Mouse (Mus musculus): ENCODE data around the gene Npas2.

DNA sequence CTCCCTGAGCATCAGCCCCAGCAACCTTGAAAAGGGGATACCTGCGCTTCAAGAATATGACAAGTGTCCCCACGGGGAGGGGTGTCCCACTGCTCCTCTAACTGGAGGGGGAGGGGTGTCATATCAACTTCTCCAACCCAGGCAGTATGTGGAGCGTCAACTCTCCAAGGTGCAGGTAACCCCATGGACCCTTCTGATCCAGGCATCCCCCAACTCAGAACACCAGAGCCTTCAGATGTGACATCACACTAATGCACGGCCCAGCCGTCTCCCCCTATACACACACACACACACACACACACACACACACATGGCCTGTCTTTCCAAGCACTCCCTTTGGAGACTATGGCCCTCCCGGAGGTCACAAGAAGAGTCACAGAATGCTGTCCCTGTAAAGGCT is 198.1 kb downstream of the Npas2 start:
- no peak for TF ChIP-seq CTCF (IDR thresholded peaks at IDR 0.05; ENCODE audit: low read depth)
- TF ChIP-seq EP300 (IDR thresholded peaks at IDR 0.05; ENCODE audit: low read depth), result no peak

Measured in heart, postnatal 0 days (tissue).